Mouse (Mus musculus) heart, postnatal 25 days (tissue): ENCODE results near the gene Arhgef16. TPM values are rescaled to one million over a fixed set of nuclear protein-coding genes. Genes with fewer than 3 reads are reported as not detected.

Source experiments
- DNase-seq: peaks from one replicate; pipeline ENCODE4 v3.0.0; 2022; ENCODE audit warnings: low spot score
- intact Hi-C: fragments of 180-260 bp; cut with DNase I; formaldehyde crosslinking; loops from one replicate; pipeline ENCODE4 v1.15.1; 2025
- total RNA-seq, 2 experiments: library from RNA; stranded (reverse); gene quantifications; 2 replicates each; pipeline ENCODE4 v1.2.3; 2021

Gene Arhgef16
- total RNA-seq, 2 experiments from 2014 or later: 0.36 to 0.62 TPM

- no peak for DNase-seq
- intact Hi-C loops: no loop called here
These were observed 3.7 kb downstream of the Arhgef16 start for GRCm38 (mm10) chr4:154297761-154298160.

DNA sequence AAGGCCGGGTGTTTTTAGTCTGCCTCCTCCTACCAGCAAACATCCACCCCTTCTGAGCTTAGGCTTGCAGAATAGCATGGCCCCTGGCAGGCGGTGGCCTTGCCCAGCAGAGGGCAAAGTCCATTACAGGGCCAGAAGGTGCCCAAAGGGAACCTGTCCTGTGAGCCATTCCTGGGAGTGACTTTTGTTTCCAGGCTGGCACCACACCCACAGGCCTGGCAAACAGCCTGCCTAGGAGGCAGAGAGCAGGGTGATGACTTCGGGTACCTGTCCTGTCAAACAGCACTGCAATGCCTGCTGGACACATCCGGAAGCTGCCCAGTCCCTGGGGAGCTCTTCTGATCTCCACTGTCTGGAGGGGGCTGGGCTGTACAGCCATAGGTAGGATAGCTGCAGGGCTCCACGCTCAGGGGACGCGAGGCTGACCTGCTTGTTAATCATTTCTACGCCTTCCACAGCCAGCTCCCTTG is 7.2 kb downstream of the Arhgef16 start:
- intact Hi-C loops: no loop called here
- DNase-seq: no peak

GRCm38 (mm10) chr4:154293735-154294201 is 7.7 kb downstream of the Arhgef16 start:
- intact Hi-C loops: no loop called here
- DNase-seq: no peak

GRCm38 (mm10) chr4:154283671-154284070 is 17.8 kb downstream of the Arhgef16 start:
- intact Hi-C loops: no loop called here
- no peak for DNase-seq

DNA sequence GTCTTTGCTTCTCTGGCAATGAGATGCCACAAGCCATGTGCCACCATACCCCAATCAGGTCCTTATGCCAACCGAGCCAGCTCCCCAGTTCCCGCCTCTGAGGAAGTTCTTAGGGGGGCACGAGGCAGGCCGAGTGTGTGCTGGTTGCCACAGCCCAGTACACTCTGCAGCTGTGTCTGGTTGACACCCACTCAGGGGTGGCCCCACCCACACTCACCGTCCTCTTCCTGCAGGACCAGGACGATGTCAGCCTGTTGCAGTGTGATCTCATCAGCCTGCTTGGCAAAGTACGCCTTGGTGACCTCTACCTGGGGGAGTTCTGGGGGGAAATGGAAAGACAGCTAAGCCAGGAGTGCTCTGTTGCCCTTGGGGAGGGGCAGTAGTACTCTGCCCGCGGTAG is 22.0 kb downstream of the Arhgef16 start:
- intact Hi-C loops: no loop called here
- DNase-seq: no peak

DNA sequence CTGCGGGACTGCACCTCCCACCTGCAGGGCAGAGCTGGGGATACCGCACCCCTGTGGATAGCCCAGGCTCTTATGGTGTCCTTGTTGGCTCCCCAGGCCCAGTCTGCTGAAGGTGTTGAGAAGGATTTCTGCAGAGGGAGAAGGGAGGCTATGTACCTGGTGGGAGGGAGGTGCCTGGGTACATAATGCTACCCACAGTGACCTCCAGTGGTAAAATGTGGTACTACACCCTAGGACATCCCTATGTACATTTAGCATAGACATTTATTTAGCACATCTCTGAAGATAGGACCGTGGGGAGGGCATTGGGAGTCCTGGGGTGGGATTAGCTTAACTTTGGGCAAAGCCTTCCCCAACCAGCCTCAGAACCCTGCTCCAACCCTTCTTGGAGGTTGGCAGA is 28.5 kb downstream of the Arhgef16 start:
- DNase-seq: no peak
- intact Hi-C loops: loop anchor here (2.0 to 5.0 kb wide), 2 partner anchors 108 to 206 kb away; no protein-coding TSS in a partner anchor

GRCm38 (mm10) chr4:154269520-154269919 is 32.0 kb downstream of the Arhgef16 start:
- DNase-seq: no peak
- intact Hi-C loops: no loop called here

GRCm38 (mm10) chr4:154267511-154267910 is 34.0 kb downstream of the Arhgef16 start:
- DNase-seq: no peak
- intact Hi-C loops: no loop called here

- DNase-seq: no peak
- intact Hi-C loops: no loop called here
These were observed 39.4 kb downstream of the Arhgef16 start for GRCm38 (mm10) chr4:154262071-154262470.

DNA sequence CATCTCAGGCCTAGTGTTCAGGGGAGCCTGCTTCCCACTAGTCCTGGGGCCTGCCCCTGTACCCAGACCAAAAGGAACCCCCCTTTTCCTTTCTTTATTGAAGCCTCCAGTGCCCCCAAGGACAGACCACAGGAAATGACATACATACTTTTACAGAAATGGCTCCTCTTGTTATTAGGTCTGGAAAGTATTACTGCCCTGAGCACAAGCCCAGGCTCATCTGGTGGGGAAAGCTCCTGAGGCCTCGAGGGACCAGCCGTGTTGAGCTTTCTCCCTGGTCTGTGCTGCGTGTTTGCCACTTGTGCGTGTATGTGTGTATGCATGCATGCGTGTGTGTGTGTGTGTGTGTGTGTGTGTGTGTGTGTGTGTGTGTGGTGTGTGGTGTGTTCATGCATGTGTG is 40.7 kb downstream of the Arhgef16 start:
- intact Hi-C loops: no loop called here
- DNase-seq: no peak

- intact Hi-C loops: no loop called here
- DNase-seq: no peak
These were observed 48.8 kb downstream of the Arhgef16 start for GRCm38 (mm10) chr4:154252537-154253255.

- DNase-seq: no peak
- intact Hi-C loops: loop anchor here (5.0 kb wide), 1 partner anchor 42 kb away; no protein-coding TSS in a partner anchor
These were observed 52.2 kb downstream of the Arhgef16 start for GRCm38 (mm10) chr4:154249316-154249715.

DNA sequence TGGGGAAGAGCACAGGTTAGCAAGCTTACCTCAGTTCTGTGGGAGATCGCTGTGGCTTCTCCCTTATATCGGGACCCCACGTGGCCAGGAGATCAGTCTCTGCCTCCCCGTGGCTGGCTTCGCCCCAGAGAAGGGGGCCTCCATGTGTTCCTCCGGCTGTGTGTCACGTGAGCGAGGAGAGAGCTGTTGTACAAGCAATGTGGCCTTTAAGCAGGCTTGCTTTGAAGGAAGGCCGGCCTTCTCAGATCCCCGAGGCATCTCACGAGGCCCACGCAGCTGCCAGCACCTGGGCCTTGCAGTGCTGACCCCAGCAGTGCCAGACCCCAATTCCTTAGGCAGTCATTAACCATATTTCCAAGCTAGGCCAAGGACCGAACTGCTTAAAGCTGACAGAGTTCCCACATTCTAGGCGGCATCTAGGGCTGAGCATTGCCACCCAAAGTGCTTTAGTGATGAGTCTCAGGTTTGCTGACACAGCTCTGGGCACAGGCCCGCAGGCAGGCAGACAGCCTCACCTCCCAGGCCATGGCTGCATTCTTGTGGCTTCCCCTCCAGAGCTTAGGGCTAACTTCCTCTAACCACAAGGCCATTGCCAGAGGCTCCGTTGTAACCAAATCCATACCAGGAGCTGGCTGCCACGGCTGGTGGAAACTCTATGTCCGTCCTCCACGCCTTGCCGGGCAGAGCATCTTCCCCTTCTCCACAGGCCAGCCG is 53.2 kb downstream of the Arhgef16 start:
- intact Hi-C loops: loop anchor here (5.0 kb wide), 1 partner anchor 41 kb away; no protein-coding TSS in a partner anchor

GRCm38 (mm10) chr4:154247207-154248091 is 54.0 kb downstream of the Arhgef16 start:
- DNase-seq: no peak
- intact Hi-C loops: loop anchor here (2.0 to 5.0 kb wide), 2 partner anchors 29 to 40 kb away; no protein-coding TSS in a partner anchor

More for the DNA sequence above, 53.2 kb downstream of the Arhgef16 start:
- no peak for DNase-seq

DNA sequence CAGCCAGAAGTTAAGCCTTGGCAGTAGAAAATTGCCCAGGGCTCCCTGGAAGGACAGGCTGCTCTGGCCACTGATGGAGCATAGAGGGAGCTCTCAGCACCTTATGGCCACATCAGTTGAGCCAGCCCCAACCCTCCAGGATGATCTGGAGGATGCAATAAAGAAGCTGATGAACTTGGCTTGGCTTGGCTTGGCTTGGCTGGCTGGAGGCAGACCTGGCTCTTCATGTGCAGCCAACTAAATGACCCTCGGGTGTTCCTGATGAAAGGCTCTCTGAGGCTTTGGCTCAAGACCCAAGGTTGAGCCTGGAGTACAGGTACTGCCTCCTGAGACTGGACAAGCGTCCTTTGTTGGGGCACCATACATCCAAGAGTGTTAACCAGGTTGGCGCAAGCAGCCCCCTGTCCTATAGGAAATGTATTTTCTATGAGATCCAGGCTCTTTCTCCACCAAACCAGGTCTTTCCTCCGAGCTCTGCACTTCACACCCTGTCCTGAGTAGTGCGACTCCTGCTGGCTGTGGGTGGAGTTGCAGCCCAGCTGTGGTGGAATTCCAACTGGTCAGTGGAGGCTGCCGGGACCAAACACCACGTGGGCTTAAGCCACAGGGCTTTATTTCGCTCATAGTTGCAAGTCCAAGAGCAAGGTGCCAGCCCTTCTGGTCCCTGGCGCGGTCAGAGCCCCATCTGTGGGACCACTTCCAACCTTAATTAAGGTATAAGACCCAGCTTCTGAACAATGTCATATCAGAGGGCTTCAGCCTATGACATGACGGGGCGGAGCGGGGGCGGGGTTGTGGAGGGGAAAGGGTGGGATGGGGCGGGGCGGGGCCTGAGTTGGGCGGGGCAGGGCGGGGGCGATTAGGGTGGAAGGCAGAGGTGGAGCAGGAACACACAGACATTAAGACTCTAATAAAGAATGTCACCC is 55.1 kb downstream of the Arhgef16 start:
- intact Hi-C loops: loop anchor here (2.0 to 5.0 kb wide), 2 partner anchors 28 to 39 kb away; no protein-coding TSS in a partner anchor
- DNase-seq: peak; percentile 61

GRCm38 (mm10) chr4:154245342-154245741 is 56.1 kb downstream of the Arhgef16 start:
- intact Hi-C loops: loop anchor here (5.0 kb wide), 1 partner anchor 38 kb away; no protein-coding TSS in a partner anchor
- no peak for DNase-seq

DNA sequence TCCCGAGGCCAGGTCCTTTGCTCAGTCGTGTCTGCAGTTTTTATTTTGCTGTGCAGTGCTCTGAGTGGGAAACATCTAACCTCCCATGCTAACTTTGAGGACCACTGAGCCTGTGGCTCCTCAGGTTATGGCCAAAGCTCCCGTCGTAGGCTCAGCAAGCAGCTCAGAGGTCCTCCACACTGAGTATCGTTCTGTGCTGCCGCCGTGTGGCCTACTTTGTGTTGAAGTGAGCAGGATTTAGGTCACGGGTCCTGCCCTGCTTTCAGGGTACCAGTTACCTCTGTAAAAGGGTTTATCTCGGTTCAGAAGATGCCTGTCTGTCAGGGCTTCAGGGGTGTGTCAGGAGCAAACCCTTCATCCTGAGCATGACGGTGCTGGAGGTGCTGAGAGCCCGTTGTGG is 60.9 kb downstream of the Arhgef16 start:
- intact Hi-C loops: no loop called here
- no peak for DNase-seq

DNA sequence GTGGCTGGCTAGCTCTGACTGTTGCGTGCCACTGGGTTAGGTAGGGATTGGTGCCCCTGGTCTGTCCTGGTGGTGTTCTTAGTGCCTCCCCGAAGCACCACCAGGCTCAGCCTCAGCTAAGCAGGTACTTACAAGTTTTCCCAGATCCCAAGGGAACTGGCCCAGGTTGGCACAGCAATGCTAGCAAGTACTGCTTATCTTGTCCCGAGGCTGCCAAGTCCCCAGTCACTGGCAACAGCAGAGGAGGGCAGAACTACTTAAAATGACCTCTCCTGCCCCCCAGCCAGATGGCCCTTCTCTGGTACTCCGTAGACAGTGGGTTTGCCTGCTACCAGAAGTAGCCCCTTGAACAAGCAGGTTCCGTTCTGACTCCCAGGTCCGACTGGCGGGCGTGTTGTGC is 62.3 kb downstream of the Arhgef16 start:
- intact Hi-C loops: no loop called here

DNA sequence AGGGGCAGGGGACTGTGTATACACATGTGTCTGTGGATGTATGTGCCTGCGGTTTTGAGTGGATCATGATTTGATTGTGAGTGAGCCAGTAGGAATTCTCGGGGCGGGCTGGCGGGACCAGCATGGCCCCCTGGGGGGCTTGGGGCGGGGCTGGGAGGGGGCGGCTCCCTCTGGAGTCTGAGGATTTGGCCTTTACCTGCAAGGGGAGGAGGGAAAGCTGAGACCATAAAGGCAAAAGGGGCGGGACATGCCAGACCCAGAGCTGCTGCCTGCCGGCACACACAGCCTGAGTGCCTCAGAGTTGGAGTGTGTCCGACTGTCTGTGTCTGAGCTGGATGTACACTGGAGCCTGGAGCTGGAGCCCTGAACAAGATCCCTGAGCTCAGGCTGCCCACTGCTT is 64.2 kb downstream of the Arhgef16 start:
- intact Hi-C loops: no loop called here
- no peak for DNase-seq

More for the DNA sequence above, 62.3 kb downstream of the Arhgef16 start:
- no peak for DNase-seq
